In the genomic region with DNA sequence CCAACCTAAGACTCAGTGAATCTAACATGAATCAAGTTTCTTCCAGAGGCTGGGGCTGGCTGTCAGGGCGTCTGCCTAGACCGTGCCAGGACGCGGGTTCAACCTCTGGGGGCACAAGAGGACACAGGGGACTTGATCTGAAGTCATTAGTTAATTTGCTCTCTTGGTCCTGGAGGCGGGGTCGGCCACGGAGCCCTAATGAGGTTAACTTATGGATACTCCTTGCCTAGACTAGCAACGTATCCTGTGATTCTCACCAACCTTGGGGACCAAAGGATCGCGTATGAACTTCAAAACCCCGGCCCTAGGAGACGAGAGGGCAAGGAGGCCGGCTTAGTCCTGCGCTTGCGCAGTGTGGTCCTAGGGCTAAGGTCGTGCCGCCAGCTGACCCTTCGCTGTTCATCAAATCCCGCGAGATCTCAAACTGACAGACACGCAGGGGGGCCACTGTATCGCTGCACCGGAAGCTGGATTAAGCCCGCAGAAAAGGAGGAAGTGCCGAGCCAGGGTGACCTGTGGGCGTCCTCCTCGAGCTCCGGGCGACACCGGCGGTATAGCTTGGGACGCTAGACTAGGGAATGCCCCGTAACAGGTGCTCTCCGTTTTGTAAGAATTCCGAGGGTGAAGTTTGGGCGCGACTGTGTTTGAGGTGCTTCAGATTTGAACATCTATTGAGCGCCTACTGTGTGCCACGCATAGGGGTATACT, we compare ENCODE assay signal across 8 mouse cellular contexts. TPM values are rescaled to one million over a fixed set of nuclear protein-coding genes. Genes with fewer than 3 reads are reported as not detected.
A peak's percentile ranks its signal among the peaks of the same experiment; 100 is the strongest.
DNase-seq lines count a peak whose midpoint lies in the region; ATAC-seq and TF ChIP-seq lines count a peak whose summit lies in the region.

Gene Ptgr2 (plus strand): TSS at position 348 of the 708 bp plus-strand sequence.

- DNase-seq in c-Kit-positive CD71-positive TER-119-positive erythroid progenitor cells, embryonic 14.5 days (ENCODE audit: low spot score), result peak; percentile 97
- DNase-seq in heart, postnatal 0 days (ENCODE audit: low spot score), result peak; percentile 98
- DNase-seq in kidney, postnatal 4 days, result peak; percentile 92 to 96

- peak; percentile 95 for TF ChIP-seq EP300 in heart, postnatal 0 days (IDR thresholded peaks at IDR 0.05; ENCODE audit: low read depth)

- peaks cover 4% of the 10 kb centered on the region; the same call in 1 of the 2 replicates for H3K27me3 ChIP-seq in E14TG2a.4 (ENCODE audit: insufficient read depth, low read length)
- no peaks in the 10 kb centered on the region for H3K27me3 ChIP-seq in forebrain, embryonic 12.5 days
- H3K27me3 ChIP-seq in heart, postnatal 0 days (ENCODE audit: control insufficient read depth, insufficient read depth, low read length), result no peaks in the 10 kb centered on the region
- no peaks in the 10 kb centered on the region for H3K27me3 ChIP-seq in liver, embryonic 16.5 days (ENCODE audit: control insufficient read depth, insufficient read depth, low read depth, low read length)
- H3K27me3 ChIP-seq in neural tube, embryonic 13.5 days, result no peaks in the 10 kb centered on the region
- H3K27me3 ChIP-seq in testis, adult 2 months (ENCODE audit: control insufficient read depth, insufficient read depth, low read length), result no peaks in the 10 kb centered on the region

- H3K4me3 ChIP-seq in E14TG2a.4 (replicated peaks; ENCODE audit: low read length), result peak within 1 kb of the TSS; percentile 87
- peak within 1 kb of the TSS; percentile 54 for H3K4me3 ChIP-seq in forebrain, embryonic 12.5 days (replicated peaks)
- peak within 1 kb of the TSS; percentile 73 for H3K4me3 ChIP-seq in heart, postnatal 0 days (ENCODE audit: low read depth, low read length)
- H3K4me3 ChIP-seq in liver, embryonic 16.5 days (ENCODE audit: low read depth, low read length), result peak within 1 kb of the TSS; percentile 74
- peak within 1 kb of the TSS; percentile 50 for H3K4me3 ChIP-seq in neural tube, embryonic 13.5 days
- H3K4me3 ChIP-seq in testis, adult 2 months (ENCODE audit: control insufficient read depth, low read depth, low read length), result peak within 1 kb of the TSS; percentile 95

- H3K4me2 ChIP-seq in forebrain, embryonic 12.5 days, result peak within 1 kb of the TSS; percentile 69
- H3K4me2 ChIP-seq in heart, postnatal 0 days (ENCODE audit: low read depth, low read length), result peak within 1 kb of the TSS; percentile 64
- peak within 1 kb of the TSS; percentile 66 for H3K4me2 ChIP-seq in liver, embryonic 16.5 days (ENCODE audit: low read depth, low read length)
- peak within 1 kb of the TSS; percentile 72 for H3K4me2 ChIP-seq in neural tube, embryonic 13.5 days

- peak; percentile 93 for ATAC-seq in forebrain, embryonic 12.5 days (ENCODE audit: low FRiP score)
- peak; percentile 99 for ATAC-seq in heart, postnatal 0 days (ENCODE audit: insufficient read depth, low read depth)
- ATAC-seq in liver, embryonic 16.5 days (ENCODE audit: low read depth), result peak; percentile 99
- peak; percentile 94 for ATAC-seq in neural tube, embryonic 13.5 days (ENCODE audit: low read depth)

- peak; percentile 96; the same call in 1 of the 2 replicates for TF ChIP-seq POLR2A in testis, adult 2 months (IDR thresholded peaks at IDR 0.05; ENCODE audit: control insufficient read depth, low read depth, low read length)

- no peak for TF ChIP-seq CTCF in E14TG2a.4 (conservative IDR thresholded peaks at IDR 0.05; ENCODE audit: low read length)
- no peak for TF ChIP-seq CTCF in heart, postnatal 0 days (IDR thresholded peaks at IDR 0.05; ENCODE audit: low read depth)
- TF ChIP-seq CTCF in testis, adult 2 months (IDR thresholded peaks at IDR 0.05; ENCODE audit: control insufficient read depth, insufficient read depth, insufficient replicate concordance, low read depth, low read length), result no peak

- under 1% methylated on average over 39 of the region's 39 CpGs for WGBS in forebrain, embryonic 12.5 days
- under 1% methylated on average over 39 of the region's 39 CpGs for WGBS in heart, postnatal 0 days
- under 1% methylated on average over 39 of the region's 39 CpGs for WGBS in liver, embryonic 16.5 days (ENCODE audit: insufficient replicate concordance)
- under 1% methylated on average over 39 of the region's 39 CpGs for WGBS in neural tube, embryonic 13.5 days

- peak within 1 kb of the TSS; percentile 49 for H3K9ac ChIP-seq in forebrain, embryonic 12.5 days
- H3K9ac ChIP-seq in heart, postnatal 0 days (replicated peaks; ENCODE audit: low read depth, low read length), result peak within 1 kb of the TSS; percentile 85
- peak within 1 kb of the TSS; percentile 85 for H3K9ac ChIP-seq in liver, embryonic 16.5 days (ENCODE audit: low read depth, low read length)
- peak within 1 kb of the TSS; percentile 70 for H3K9ac ChIP-seq in neural tube, embryonic 13.5 days

- H3K4me1 ChIP-seq in E14TG2a.4 (replicated peaks; ENCODE audit: low read depth, low read length), result peaks cover 17% of the 10 kb centered on the region
- H3K4me1 ChIP-seq in forebrain, embryonic 12.5 days, result peaks cover 14% of the 10 kb centered on the region
- peaks cover 12% of the 10 kb centered on the region for H3K4me1 ChIP-seq in heart, postnatal 0 days (ENCODE audit: control insufficient read depth, insufficient read depth)
- peaks cover 16% of the 10 kb centered on the region for H3K4me1 ChIP-seq in liver, embryonic 16.5 days (ENCODE audit: control insufficient read depth, low read depth, low read length)
- peaks cover 19% of the 10 kb centered on the region for H3K4me1 ChIP-seq in neural tube, embryonic 13.5 days (replicated peaks)
- peaks cover 5% of the 10 kb centered on the region; the same call in 1 of the 2 replicates for H3K4me1 ChIP-seq in testis, adult 2 months (ENCODE audit: control insufficient read depth, insufficient read depth, low read length)

- H3K36me3 ChIP-seq in E14TG2a.4 (ENCODE audit: insufficient read depth, low read length), result no peaks in the 10 kb centered on the region
- no peaks in the 10 kb centered on the region for H3K36me3 ChIP-seq in forebrain, embryonic 12.5 days (replicated peaks)
- H3K36me3 ChIP-seq in heart, postnatal 0 days (replicated peaks; ENCODE audit: control insufficient read depth, insufficient read depth, low read length), result 0 out of 2 replicates have a peak, but pooled peaks cover 3% of the 10 kb centered on the region
- H3K36me3 ChIP-seq in liver, embryonic 16.5 days (ENCODE audit: control insufficient read depth, insufficient read depth), result no peaks in the 10 kb centered on the region
- H3K36me3 ChIP-seq in neural tube, embryonic 13.5 days, result no peaks in the 10 kb centered on the region
- peaks cover 1% of the 10 kb centered on the region; the same call in 1 of the 2 replicates for H3K36me3 ChIP-seq in testis, adult 2 months (ENCODE audit: control insufficient read depth, insufficient read depth, low read length)

- H3K27ac ChIP-seq in forebrain, embryonic 12.5 days, result 0 out of 2 replicates have a peak within 1 kb of the TSS, but pooled peaks have one; percentile 25
- H3K27ac ChIP-seq in heart, postnatal 0 days (ENCODE audit: low read depth), result peak within 1 kb of the TSS; percentile 95
- peak within 1 kb of the TSS; percentile 91 for H3K27ac ChIP-seq in liver, embryonic 16.5 days (ENCODE audit: low read length)
- peak within 1 kb of the TSS; percentile 52 for H3K27ac ChIP-seq in neural tube, embryonic 13.5 days (replicated peaks)
- H3K27ac ChIP-seq in testis, adult 2 months (ENCODE audit: control insufficient read depth, insufficient read depth, low read depth, low read length), result peak within 1 kb of the TSS; percentile 91

- no peaks in the 10 kb centered on the region; the same call in 1 of the 2 replicates for H3K9me3 ChIP-seq in E14TG2a.4 (ENCODE audit: low read length)
- no peaks in the 10 kb centered on the region for H3K9me3 ChIP-seq in forebrain, embryonic 12.5 days
- no peaks in the 10 kb centered on the region for H3K9me3 ChIP-seq in heart, postnatal 0 days (replicated peaks; ENCODE audit: control insufficient read depth, low read length)
- no peaks in the 10 kb centered on the region for H3K9me3 ChIP-seq in liver, embryonic 16.5 days (replicated peaks; ENCODE audit: control insufficient read depth, low read length)
- no peaks in the 10 kb centered on the region for H3K9me3 ChIP-seq in neural tube, embryonic 13.5 days

RNA-seq across cellular contexts. Expression of gene Ptgr2, which starts in this region (rescaled TPM):
- 15.3 and 16.4 TPM in 2 replicates for polyA plus RNA-seq in forebrain, embryonic 12.5 days (2016; fragmentation: Nextera tagmentation; extraction: Ambion mirVana)
- total RNA-seq in heart, postnatal 0 days (2014; rRNA removed; ENCODE audit: low replicate concordance), result 104 and 105 TPM in 2 replicates
- 141 and 154 TPM in 2 replicates for polyA plus RNA-seq in heart, postnatal 0 days (2015; fragmentation: Nextera tagmentation; extraction: Ambion mirVana)
- polyA plus RNA-seq in liver, embryonic 16.5 days (2015; fragmentation: Nextera tagmentation; extraction: Ambion mirVana), result 22.8 and 25.2 TPM in 2 replicates
- 14.0 and 16.3 TPM in 2 replicates for polyA plus RNA-seq in neural tube, embryonic 13.5 days (2015; fragmentation: Nextera tagmentation; extraction: Ambion mirVana)
- polyA plus RNA-seq in testis, adult 2 months (2012; rRNA removed), result 8.6 and 11.9 TPM in 2 replicates

Comparison
In these comparisons a context has a peak if more than half of its experiments do, and no peak if none do; other contexts are left out.
1. Peak in every context shown above with its lines: DNase-seq, ATAC-seq, H3K4me3 ChIP-seq and H3K27ac ChIP-seq.
2. H3K27ac ChIP-seq: peak in every context shown above with its lines; median percentile 95 in heart, postnatal 0 days; 91 in liver, embryonic 16.5 days; 91 in testis, adult 2 months; 52 in neural tube, embryonic 13.5 days; 25 in forebrain, embryonic 12.5 days.